Mouse (Mus musculus) right cerebral cortex, adult 2 months (tissue): ENCODE data around the gene Fgfr2.

ENCODE experiments used
- DNase-seq, 2 experiments: peaks; one replicate each; pipeline ENCODE4 v3.0.0; 2021 to 2022; ENCODE audit warnings: low spot score in 2 of 2

Fgfr2 gene

DNA sequence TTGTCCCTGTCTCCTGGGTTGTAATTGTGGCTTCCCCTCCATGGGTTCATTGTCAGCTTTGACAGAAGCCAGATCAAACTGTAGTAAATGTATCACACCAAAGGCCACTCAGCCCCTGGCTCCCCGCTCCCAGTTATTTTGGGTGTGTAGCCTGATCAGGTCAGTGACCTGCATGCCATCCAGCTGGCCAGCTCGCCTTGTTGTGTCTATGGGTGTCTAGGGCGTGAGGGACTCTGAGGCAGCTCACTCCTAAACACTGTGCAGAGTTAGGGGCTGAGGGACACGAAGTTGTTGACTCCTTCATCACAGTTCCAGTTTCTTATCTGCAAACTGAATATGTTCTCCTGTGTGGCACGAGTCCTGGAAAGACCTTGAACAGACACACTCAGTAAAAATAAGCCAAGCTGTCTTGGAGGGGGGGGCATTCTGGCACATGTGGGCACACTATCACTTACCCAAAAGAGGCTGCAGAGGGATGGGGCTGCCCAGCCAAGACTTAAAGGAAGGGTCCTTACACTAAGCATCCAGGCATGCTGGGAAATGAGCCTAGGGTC, 2342.2 kb downstream of the Fgfr2 start:
- no peak for DNase-seq

- DNase-seq, result no peak
Measured at GRCm38 (mm10) chr7:130773914-130774630, 2349.1 kb downstream of the Fgfr2 start, which contains the start of gene Btbd16. Gene Btbd16 (plus strand): TSS chr7:130774069.

DNA sequence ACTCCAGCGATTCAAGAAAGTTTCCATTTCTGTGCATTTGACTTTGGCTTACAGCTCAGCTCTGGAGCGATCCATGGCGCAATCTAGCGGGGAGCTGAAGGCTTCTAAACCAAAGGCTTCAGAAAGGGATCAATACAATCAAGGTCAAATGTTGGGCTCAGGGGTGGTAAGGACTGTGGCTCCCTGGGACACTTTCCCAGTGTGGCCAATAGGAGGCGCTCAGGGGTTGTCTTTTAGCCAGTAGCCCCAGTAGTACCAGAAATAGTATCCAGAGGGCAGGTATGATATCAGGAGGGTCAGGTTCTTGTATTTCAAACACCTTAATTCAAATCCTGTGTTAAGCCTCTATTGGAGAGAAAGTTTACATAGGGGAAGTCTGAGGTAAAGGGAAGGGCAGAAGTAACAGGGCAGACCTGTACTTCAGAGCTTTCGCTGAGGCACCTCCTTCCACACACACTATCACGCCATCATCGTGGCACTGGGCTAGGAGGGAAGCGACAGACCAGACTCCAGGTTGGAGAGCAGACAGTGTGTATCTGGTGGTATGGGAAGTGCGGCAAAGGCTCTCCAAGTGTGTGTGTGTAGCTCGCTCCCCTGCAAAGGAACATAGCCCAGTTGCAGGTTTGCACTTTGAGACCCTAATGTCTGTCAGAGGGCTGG, 2349.8 kb downstream of the Fgfr2 start:
- no peak for DNase-seq

GRCm38 (mm10) chr7:130770707-130771106, 2352.4 kb downstream of the Fgfr2 start:
- peak; percentile 88 to 91 for DNase-seq

- no peak for DNase-seq
Measured at GRCm38 (mm10) chr7:130768151-130768550, 2355.0 kb downstream of the Fgfr2 start.

DNA sequence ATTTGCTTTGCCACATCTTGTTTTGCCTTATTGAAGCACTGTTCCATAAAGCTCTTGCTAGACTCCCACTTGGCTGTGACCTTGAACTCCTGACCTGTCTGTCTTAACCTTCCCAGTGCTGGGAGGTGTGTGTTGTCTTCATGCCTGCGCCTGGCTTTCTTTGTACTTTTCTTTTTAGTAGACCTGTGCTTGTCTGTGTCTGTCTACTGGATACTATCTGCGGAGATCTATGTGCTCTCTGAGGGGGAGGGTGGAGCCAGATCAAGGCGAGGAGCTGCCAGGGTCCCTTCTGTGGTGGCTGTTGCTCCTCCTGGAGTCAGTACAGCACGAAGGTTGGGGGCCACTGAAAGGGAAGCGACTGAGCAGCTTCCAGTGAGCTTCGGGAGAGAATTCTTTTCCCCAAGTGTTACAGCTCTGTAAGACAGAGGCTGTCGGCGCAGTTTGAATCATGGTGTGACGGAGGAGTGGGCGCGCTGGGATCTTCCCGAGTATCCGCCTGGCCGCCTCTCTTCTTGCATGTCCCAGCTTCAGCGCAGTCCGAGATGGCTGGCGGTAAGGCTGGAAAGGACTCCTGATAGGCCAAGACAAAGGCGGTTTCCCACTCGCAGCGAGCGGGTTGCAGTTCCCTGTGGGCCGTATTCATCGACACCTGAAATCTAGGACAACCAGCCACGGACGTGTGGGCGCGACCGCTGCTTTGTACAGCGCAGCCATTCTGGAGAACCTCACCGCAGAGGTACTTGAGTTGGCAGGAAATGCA, 2356.6 kb downstream of the Fgfr2 start:
- no peak for DNase-seq

- no peak for DNase-seq
Measured at GRCm38 (mm10) chr7:130764160-130764559, 2359.0 kb downstream of the Fgfr2 start.

DNA sequence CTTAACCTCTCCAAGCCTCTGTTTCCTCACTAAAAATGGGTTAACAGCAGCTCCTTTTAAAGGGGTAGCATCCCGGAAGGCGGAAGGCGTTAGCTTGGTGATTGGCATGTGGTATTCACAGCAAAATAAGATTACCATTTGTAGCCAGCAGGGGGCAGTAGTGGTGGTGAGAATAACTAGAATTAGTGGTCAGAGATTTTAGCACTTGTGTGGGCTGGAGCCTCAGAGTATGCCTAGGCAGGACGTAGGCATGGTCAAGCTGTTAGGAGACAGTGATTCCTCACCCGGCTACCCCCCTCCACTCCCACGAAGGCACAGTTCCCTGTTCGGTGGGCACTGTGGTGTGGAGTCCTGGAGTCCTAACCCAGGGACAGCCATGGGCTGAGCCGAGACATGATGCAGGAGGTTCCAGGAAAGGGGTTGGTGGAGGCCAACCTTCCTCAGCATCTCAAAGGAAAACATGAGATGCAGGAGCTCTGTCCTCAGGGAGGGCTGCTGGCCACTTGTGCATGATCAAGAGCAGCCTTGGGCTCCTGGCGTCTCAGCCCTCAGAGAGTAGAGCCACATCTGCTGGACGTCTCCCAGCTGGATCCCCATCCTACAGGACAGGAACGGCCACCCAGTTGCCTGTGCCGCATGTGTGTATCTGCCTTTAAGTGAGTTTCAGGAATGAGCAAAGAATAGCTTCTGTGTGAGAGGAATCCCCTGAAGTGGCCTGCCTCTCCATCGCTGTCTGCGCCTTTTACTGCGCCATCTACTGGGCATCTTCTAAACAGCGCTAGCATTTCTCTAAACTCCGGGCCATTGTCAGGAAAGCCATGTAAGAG, 2360.9 kb downstream of the Fgfr2 start:
- peak; percentile 80 to 81 for DNase-seq

DNA sequence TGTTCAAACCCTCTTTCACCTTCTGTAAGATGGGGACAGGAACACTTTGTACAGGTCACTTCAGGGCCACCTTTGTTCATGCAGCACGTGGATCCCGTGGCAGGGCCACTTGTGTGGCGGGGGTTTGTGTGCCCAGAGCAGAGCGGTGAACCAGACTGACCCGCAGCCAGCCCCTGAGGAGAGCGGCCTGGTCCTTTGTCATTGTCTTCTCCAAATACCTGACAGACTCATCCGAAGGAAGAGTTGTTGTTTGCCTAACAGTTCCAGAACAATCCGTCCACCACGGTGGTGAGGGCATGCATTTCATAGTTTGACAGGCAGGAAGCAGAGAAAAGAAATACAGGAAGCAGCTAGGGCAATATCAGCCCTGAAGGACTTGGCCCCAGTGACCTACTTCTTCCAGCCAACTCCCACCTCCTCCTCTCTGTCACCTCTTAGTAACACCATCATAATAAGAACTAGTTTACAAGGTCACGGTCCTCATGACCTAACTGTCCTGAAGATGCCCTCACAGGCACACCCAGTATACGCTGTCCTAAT, 2365.8 kb downstream of the Fgfr2 start:
- no peak for DNase-seq

- DNase-seq, result no peak
Measured at GRCm38 (mm10) chr7:130756343-130756835, 2366.8 kb downstream of the Fgfr2 start.

GRCm38 (mm10) chr7:130754790-130755189, 2368.4 kb downstream of the Fgfr2 start:
- DNase-seq, result no peak

DNA sequence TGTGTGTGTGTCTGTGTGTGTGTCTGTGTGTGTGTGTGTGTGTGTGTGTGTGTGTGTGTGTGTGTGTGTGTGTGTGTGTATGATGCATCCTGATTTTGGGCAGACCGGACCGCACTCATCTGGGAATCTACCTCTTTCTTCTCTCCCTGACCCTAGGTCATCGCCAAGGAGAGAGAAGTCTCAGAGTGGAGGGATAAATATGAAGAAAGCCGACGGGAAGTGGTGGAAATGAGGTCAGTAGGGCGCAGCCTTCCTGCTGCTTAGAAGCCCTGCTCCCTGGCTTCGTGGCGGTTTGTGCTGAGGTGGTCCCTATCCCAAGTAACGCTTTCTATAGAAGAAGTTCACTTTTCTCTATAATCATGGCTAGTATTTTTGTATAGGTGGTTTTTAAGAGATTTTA, 2371.5 kb downstream of the Fgfr2 start:
- no peak for DNase-seq

DNA sequence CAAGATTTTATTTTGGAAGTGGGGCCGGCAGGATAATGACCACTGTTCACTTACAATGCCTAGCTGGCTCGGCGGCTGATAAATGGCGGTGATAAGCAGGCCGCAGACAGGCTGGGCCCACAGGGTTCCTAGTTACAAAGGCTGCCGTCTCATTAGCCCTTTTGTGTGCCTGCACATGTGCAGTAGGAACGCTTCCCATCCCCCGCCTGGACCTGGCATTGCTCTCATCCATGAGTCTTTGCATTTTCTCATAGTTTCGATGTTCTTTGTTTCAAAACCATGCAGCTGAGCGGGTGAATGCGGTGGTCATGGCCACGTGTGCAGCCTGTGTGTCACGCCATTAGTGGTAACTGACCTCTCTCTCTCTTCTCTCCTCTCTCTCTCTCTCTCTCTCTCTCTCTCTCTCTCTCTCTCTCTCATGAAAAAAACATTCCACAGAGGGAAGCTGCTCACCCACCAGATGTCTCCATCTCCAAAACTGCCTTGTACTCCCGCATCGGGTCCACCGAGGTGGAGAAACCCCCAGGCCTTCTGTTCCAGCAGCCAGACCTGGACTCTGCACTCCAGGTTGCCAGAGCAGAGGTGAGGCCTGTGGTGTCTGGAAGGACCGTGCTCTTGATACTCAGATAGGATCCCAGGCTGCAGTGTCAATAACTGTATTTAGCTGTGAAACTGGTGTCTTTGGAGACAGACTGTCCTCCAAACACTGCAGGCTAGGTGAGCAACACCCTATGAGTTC, 2372.2 kb downstream of the Fgfr2 start:
- DNase-seq, result no peak

DNA sequence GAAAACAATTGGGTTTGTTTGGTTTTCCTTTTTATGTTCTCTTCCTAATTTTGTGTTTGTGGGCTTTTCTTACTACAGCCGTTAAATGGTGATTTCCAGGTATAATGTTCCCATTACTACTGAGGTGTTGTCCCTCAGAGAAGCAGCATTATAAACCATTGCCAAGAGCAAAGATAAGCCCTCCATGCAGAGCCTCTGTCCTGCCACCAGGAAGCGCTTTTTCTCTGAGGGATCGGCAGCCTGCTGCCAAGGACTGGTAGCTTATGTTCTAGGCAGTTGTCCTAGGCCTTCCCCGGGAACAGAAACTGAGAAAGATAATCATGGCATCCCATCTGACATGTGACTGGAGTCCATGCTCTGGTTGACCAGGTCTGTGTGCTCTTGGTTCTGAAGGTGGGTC, 2374.0 kb downstream of the Fgfr2 start:
- DNase-seq, result no peak

GRCm38 (mm10) chr7:130743239-130744025, 2379.7 kb downstream of the Fgfr2 start:
- no peak for DNase-seq

- DNase-seq, result no peak
Measured at GRCm38 (mm10) chr7:130741099-130741498, 2382.1 kb downstream of the Fgfr2 start.

- no peak for DNase-seq
Measured at GRCm38 (mm10) chr7:130734195-130734787, 2388.9 kb downstream of the Fgfr2 start.

- no peak for DNase-seq
Measured at GRCm38 (mm10) chr7:130733423-130733822, 2389.7 kb downstream of the Fgfr2 start.

DNA sequence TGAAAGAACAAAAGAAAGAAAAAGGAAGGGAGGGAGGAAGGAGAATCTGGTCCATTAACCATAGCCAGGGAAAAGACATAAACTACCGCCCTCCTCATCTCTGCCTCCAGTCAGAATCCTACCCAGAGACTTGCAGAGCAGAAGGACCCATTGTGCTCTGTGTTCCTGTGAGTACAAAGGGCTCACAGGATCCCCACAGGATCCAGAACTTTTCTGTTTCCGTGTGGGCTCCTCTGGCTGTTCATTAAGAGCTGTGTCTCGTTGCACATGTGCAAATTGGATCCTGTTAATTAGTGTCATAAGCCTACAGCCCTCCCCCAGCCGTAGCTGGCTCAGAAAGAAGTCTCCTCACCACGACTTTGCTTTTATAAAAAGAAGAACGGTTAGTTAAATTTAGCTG, 2390.2 kb downstream of the Fgfr2 start:
- no peak for DNase-seq
